Mouse (Mus musculus) CH12.LX (cell line): ENCODE data around the gene Cebpb. TPM values are rescaled to one million over a fixed set of nuclear protein-coding genes. Genes with fewer than 3 reads are reported as not detected.

ENCODE experiments used
- DNase-seq: peaks from one replicate; pipeline ENCODE4 v3.0.0-alpha.2; 2013; ENCODE audit errors: extremely low read depth
- H3K27ac ChIP-seq: 2 replicates; pipeline ENCODE4 v1.5.1; 2012; ENCODE audit warnings: low read depth, mild to moderate bottlenecking, control low read depth, moderate library complexity; ENCODE audit not compliant: insufficient read depth
- H3K27me3 ChIP-seq: replicated peaks from 2 replicates; pipeline ENCODE3; 2012; ENCODE audit warnings: inconsistent platforms
- H3K36me3 ChIP-seq, 2 experiments: replicated peaks in 1 of 2; 2 replicates each; pipeline versions ENCODE3 to v1.6.1; 2012; ENCODE audit warnings: inconsistent platforms in 1 of 2, low read length in 1 of 2, mild to moderate bottlenecking in 1 of 2, mixed read lengths in 1 of 2, moderate library complexity in 1 of 2; ENCODE audit not compliant: control insufficient read depth in 1 of 2, insufficient read depth in 1 of 2
- H3K4me1 ChIP-seq, 2 experiments: 2 replicates each; pipeline ENCODE4 v1.6.1; 2012; ENCODE audit warnings: inconsistent platforms in 1 of 2, moderate library complexity in 1 of 2; ENCODE audit not compliant: insufficient read depth in 2 of 2, control insufficient read depth in 1 of 2
- H3K4me2 ChIP-seq: 2 replicates; pipeline ENCODE4 v1.6.1; 2012; ENCODE audit warnings: low read depth, mild to moderate bottlenecking, control low read depth; ENCODE audit not compliant: poor library complexity, insufficient read depth, severe bottlenecking
- H3K4me3 ChIP-seq, 3 experiments: fragments of 150-350 bp in 1 of 3; sonication (generic) in 1 of 3; replicated peaks in 1 of 3; 2 replicates each; pipeline versions ENCODE3 to v1.5.1; 2011 to 2012; ENCODE audit warnings: low read depth in 2 of 3, low read length in 2 of 3, mild to moderate bottlenecking in 2 of 3, moderate library complexity in 2 of 3, control low read depth in 1 of 3, improper control_type of control experiment in 1 of 3, inconsistent platforms in 1 of 3, mixed read lengths in 1 of 3; ENCODE audit not compliant: poor library complexity in 1 of 3
- H3K79me2 ChIP-seq: replicated peaks from 2 replicates; pipeline ENCODE4 v1.6.1; 2012; ENCODE audit warnings: mild to moderate bottlenecking, moderate library complexity; ENCODE audit not compliant: control insufficient read depth, poor library complexity, insufficient read depth, severe bottlenecking; ENCODE audit errors: extremely low read depth
- H3K9ac ChIP-seq: 2 replicates; pipeline ENCODE4 v1.6.1; 2012; ENCODE audit warnings: low read depth, mild to moderate bottlenecking, control low read depth, moderate library complexity; ENCODE audit not compliant: insufficient read depth
- H3K9me3 ChIP-seq: replicated peaks from 2 replicates; pipeline ENCODE3; 2012; ENCODE audit warnings: low read length, inconsistent platforms, mixed read lengths
- CHD1 ChIP-seq: IDR thresholded peaks from 2 replicates; pipeline ENCODE4 v1.6.1; 2012; ENCODE audit warnings: low read depth, low read length, improper control_type of control experiment, inconsistent platforms
- CTCF ChIP-seq, 2 experiments: IDR thresholded peaks in 1 of 2; conservative IDR thresholded peaks in 1 of 2; 2 replicates each; pipeline ENCODE4 v1.5.1; 2011 to 2012; ENCODE audit warnings: low read depth in 2 of 2, low read length in 2 of 2, improper control_type of control experiment in 1 of 2, inconsistent platforms in 1 of 2, mild to moderate bottlenecking in 1 of 2, moderate library complexity in 1 of 2
- ELF1 ChIP-seq: IDR thresholded peaks from 2 replicates; pipeline ENCODE4 v1.6.1; 2014; ENCODE audit warnings: low read depth, mild to moderate bottlenecking, inconsistent platforms, low read length, improper control_type of control experiment
- ETS1 ChIP-seq: conservative IDR thresholded peaks from 2 replicates; pipeline ENCODE4 v1.6.1; 2012; ENCODE audit warnings: low read depth, mild to moderate bottlenecking, inconsistent platforms, low read length, improper control_type of control experiment, moderate library complexity
- GABPA ChIP-seq: IDR thresholded peaks from 2 replicates; pipeline ENCODE4 v1.6.1; 2012; ENCODE audit warnings: low read depth, low read length, improper control_type of control experiment, inconsistent platforms; ENCODE audit not compliant: insufficient replicate concordance
- IRF4 ChIP-seq: IDR thresholded peaks from 2 replicates; pipeline ENCODE4 v1.6.1; 2014; ENCODE audit warnings: low read depth, mild to moderate bottlenecking, inconsistent platforms, low read length, improper control_type of control experiment
- JUN ChIP-seq: IDR thresholded peaks from 2 replicates; pipeline ENCODE4 v1.6.1; 2011; ENCODE audit warnings: low read depth, mild to moderate bottlenecking, low read length, improper control_type of control experiment, moderate library complexity; ENCODE audit not compliant: insufficient read depth
- JUND ChIP-seq: conservative IDR thresholded peaks from 2 replicates; pipeline ENCODE4 v1.6.1; 2011; ENCODE audit warnings: low read depth, low read length, improper control_type of control experiment
- MAFK ChIP-seq: IDR thresholded peaks from 2 replicates; pipeline ENCODE4 v1.6.1; 2011; ENCODE audit warnings: low read length, improper control_type of control experiment; ENCODE audit not compliant: insufficient replicate concordance
- MEF2A ChIP-seq: IDR thresholded peaks from 2 replicates; pipeline ENCODE4 v1.6.1; 2014; ENCODE audit warnings: low read depth, mild to moderate bottlenecking, inconsistent platforms, low read length, improper control_type of control experiment, borderline replicate concordance
- SIN3A ChIP-seq: IDR thresholded peaks from 2 replicates; pipeline ENCODE4 v1.6.1; 2012; ENCODE audit warnings: low read length, improper control_type of control experiment, inconsistent platforms
- UBTF ChIP-seq: IDR thresholded peaks from 2 replicates; pipeline ENCODE4 v1.6.1; 2012; ENCODE audit warnings: low read depth, mild to moderate bottlenecking, inconsistent platforms, low read length, improper control_type of control experiment, moderate library complexity
- USF2 ChIP-seq: conservative IDR thresholded peaks from 2 replicates; pipeline ENCODE4 v1.6.1; 2011; ENCODE audit warnings: low read depth, low read length, improper control_type of control experiment
- ZC3H11A ChIP-seq: IDR thresholded peaks from 2 replicates; pipeline ENCODE4 v1.6.1; 2012; ENCODE audit warnings: low read depth, mild to moderate bottlenecking, inconsistent platforms, low read length, improper control_type of control experiment
- ZMIZ1 ChIP-seq: IDR thresholded peaks from 2 replicates; pipeline ENCODE4 v1.6.1; 2012; ENCODE audit warnings: low read depth, mild to moderate bottlenecking, inconsistent platforms, low read length, improper control_type of control experiment
- ZNF384 ChIP-seq: IDR thresholded peaks from 2 replicates; pipeline ENCODE4 v1.6.1; 2012; ENCODE audit warnings: low read depth, low read length, improper control_type of control experiment, inconsistent platforms
- dilution Hi-C: fragments of 300-500 bp; cut with MboI; formaldehyde crosslinking; loops from 2 replicates; pipeline ENCODE4 v1.14.3; 2020; ENCODE audit warnings: low sequenced_read_pairs; ENCODE audit not compliant: extremely low pct_unique_long_range_greater_than_20kb, extremely low pct_ligation_motif_present
- in situ Hi-C: fragments of 300-500 bp; cut with MboI; formaldehyde crosslinking; loops from 3 replicates; pipeline ENCODE4 v1.14.3; 2019; ENCODE audit warnings: low sequenced_read_pairs, low pct_ligation_motif_present, low pct_unique_long_range_greater_than_20kb, mixed read lengths
- polyA plus RNA-seq: library from polyadenylated mRNA; unstranded; fragments of >175 nt; gene quantifications from 2 replicates; pipeline ENCODE4 v1.2.1, GENCODE M21; 2012; ENCODE audit warnings: low read depth; ENCODE audit not compliant: insufficient read length
- total RNA-seq, 2 experiments: library from RNA; depleted of rRNA; stranded (reverse); fragments of 300-350 nt in 1 of 2; fragments of >200 nt in 1 of 2; gene quantifications; 2 replicates each; pipeline ENCODE4 v1.2.3; 2012 to 2014

Cebpb gene
- total and polyA plus RNA-seq, 3 experiments: 0.19 to 6.2 (median 0.24) TPM

- in situ Hi-C loops: loop anchor here (5.0 kb wide), 1 partner anchor 210 kb away; no protein-coding TSS in a partner anchor
- TF ChIP-seq CHD1: no peak
- no peak for TF ChIP-seq CTCF (conservative IDR thresholded peaks at IDR 0.05 in 1 of 2, IDR thresholded peaks at IDR 0.05 in 1 of 2; ENCODE audit: low read depth in 2 of 2, low read length in 2 of 2)
- TF ChIP-seq GABPA: no peak
- TF ChIP-seq JUND: no peak
- no peak for TF ChIP-seq MEF2A
- TF ChIP-seq UBTF: no peak
- no peak for TF ChIP-seq ZNF384
- no peak for TF ChIP-seq ZC3H11A
- no peak for TF ChIP-seq USF2
- TF ChIP-seq IRF4: no peak
- TF ChIP-seq MAFK: no peak
- TF ChIP-seq JUN: no peak
- TF ChIP-seq, all 38 proteins: peak for 0
- H3K9me3 ChIP-seq: peaks cover 8% of the 10 kb centered on the region
- dilution Hi-C loops: loop anchor here (25.0 kb wide), 1 partner anchor 200 kb away; no protein-coding TSS in a partner anchor
- no peak overlapping the region for H3K9ac ChIP-seq
- H3K79me2 ChIP-seq: no peaks in the 10 kb centered on the region; the same call in 1 of the 2 replicates
- peaks cover 77% of the 10 kb centered on the region for H3K27me3 ChIP-seq
- H3K27ac ChIP-seq: no peak overlapping the region
- H3K4me3 ChIP-seq: no peak overlapping the region
- no peak for DNase-seq
- H3K4me2 ChIP-seq: no peak overlapping the region
- H3K36me3 ChIP-seq: no peaks in the 10 kb centered on the region
- H3K4me1 ChIP-seq: peaks cover 0 to 18% of the 10 kb centered on the region in 2 experiments; a peak in 3 of 4 replicates
Measured at GRCm38 (mm10) chr2:167687250-167687586, 1.5 kb upstream of the Cebpb start.

GRCm38 (mm10) chr2:167687651-167688101, 1.0 kb upstream of the Cebpb start:
- H3K79me2 ChIP-seq: no peaks in the 10 kb centered on the region; the same call in 1 of the 2 replicates
- peaks cover 8% of the 10 kb centered on the region for H3K9me3 ChIP-seq
- H3K4me3 ChIP-seq: no peak overlapping the region
- no peaks in the 10 kb centered on the region for H3K36me3 ChIP-seq
- H3K27me3 ChIP-seq: peaks cover 80% of the 10 kb centered on the region
- in situ Hi-C loops (loop anchor here (5.0 kb wide), 1 partner anchor 210 kb away; no protein-coding TSS in a partner anchor), dilution Hi-C loops (loop anchor here (25.0 kb wide), 1 partner anchor 200 kb away; no protein-coding TSS in a partner anchor)
- peaks cover 0 to 19% of the 10 kb centered on the region in 2 experiments; a peak in 3 of 4 replicates for H3K4me1 ChIP-seq
- H3K27ac ChIP-seq: no peak overlapping the region
- no peak overlapping the region for H3K4me2 ChIP-seq
- DNase-seq: no peak
- TF ChIP-seq SIN3A: no peak
- TF ChIP-seq USF2: no peak
- TF ChIP-seq CHD1: no peak
- TF ChIP-seq ZMIZ1: no peak
- TF ChIP-seq ETS1: no peak
- TF ChIP-seq IRF4: no peak
- TF ChIP-seq ELF1: no peak
- TF ChIP-seq ZNF384: no peak
- H3K9ac ChIP-seq: no peak overlapping the region
